30 mouse cellular contexts compared by ENCODE assay signal in genomic region chr12:80015938-80016337, GRCm38 (mm10).
DNase-seq lines count a peak whose midpoint lies in the region; ATAC-seq and TF ChIP-seq lines count a peak whose summit lies in the region.
"Had no signal": no experiment of that assay in that cellular context is flagged by ENCODE, and none has a peak within 500 bp of the region (broad histone marks: within the 10 kb centered on the region; RNA-seq: fewer than 3 reads in every experiment).

No protein-coding gene starts in this region.

- no peaks in the 10 kb centered on the region for H3K27me3 ChIP-seq in heart, embryonic 10.5 days (ENCODE audit: insufficient read depth, poor library complexity, severe bottlenecking)
- H3K27me3 ChIP-seq in lung, embryonic 15.5 days: no peaks in the 10 kb centered on the region
- no peaks in the 10 kb centered on the region for H3K27me3 ChIP-seq in intestine, embryonic 15.5 days (replicated peaks)
- no peaks in the 10 kb centered on the region for H3K27me3 ChIP-seq in intestine, postnatal 0 days (replicated peaks; ENCODE audit: control insufficient read depth, insufficient read depth, low read length)
- H3K27me3 ChIP-seq in thymus, adult 2 months (ENCODE audit: control insufficient read depth, insufficient read depth, low read length): no peaks in the 10 kb centered on the region
- H3K27me3 ChIP-seq: CH12.LX; embryonic facial prominence, embryonic 12.5 days; embryonic facial prominence, embryonic 15.5 days; forebrain, embryonic 12.5 days; Patski had no signal

- WGBS in heart, embryonic 10.5 days: 95% methylated on average over 1 of the region's 1 CpGs
- 90% methylated on average over 1 of the region's 1 CpGs for WGBS in lung, embryonic 15.5 days
- WGBS in intestine, embryonic 15.5 days: 77% methylated on average over 1 of the region's 1 CpGs
- WGBS in intestine, postnatal 0 days: 46% methylated on average over 1 of the region's 1 CpGs
- WGBS in thymus, adult 2 months: 92% methylated on average over 1 of the region's 1 CpGs

- H3K4me3 ChIP-seq in heart, embryonic 10.5 days: no peak overlapping the region
- no peak overlapping the region for H3K4me3 ChIP-seq in lung, embryonic 15.5 days
- H3K4me3 ChIP-seq in intestine, embryonic 15.5 days (replicated peaks): no peak overlapping the region
- H3K4me3 ChIP-seq in intestine, postnatal 0 days (ENCODE audit: low read depth, low read length): no peak overlapping the region
- no peak overlapping the region for H3K4me3 ChIP-seq in thymus, adult 2 months (ENCODE audit: control insufficient read depth, insufficient read depth, low read length)
- H3K4me3 ChIP-seq: embryonic facial prominence, embryonic 12.5 days; embryonic facial prominence, embryonic 15.5 days; erythroblast, embryonic 14.5 days; forebrain, embryonic 10.5 days; forebrain, embryonic 12.5 days had no signal

- TF ChIP-seq CTCF in intestine, postnatal 0 days (IDR thresholded peaks at IDR 0.05; ENCODE audit: low read depth): no peak
- no peak for TF ChIP-seq CTCF in thymus, adult 2 months (IDR thresholded peaks at IDR 0.05; ENCODE audit: borderline replicate concordance, control insufficient read depth, extremely low read depth, insufficient read depth, low read length, poor library complexity)

- no peak for DNase-seq in heart, embryonic 10.5 days (ENCODE audit: low spot score)
- DNase-seq in heart, postnatal 14 days: no peak
- DNase-seq in lung, postnatal 10 days: no peak
- DNase-seq in heart, postnatal 4 days: no peak
- no peak for DNase-seq in thymus, adult 2 months
- DNase-seq: adrenal gland, adult 8-10 months; adrenal gland, postnatal 14 days; adrenal gland, postnatal 36 days; B cell, adult 2 months; cerebellum, adult 11-12 months; cerebellum, adult 2 months; cerebellum, adult 9-10 months; cerebellum, postnatal 10 days; cerebellum, postnatal 25 days; embryo, embryonic 11 days had no signal

- no peaks in the 10 kb centered on the region for H3K9me3 ChIP-seq in heart, embryonic 10.5 days
- no peaks in the 10 kb centered on the region for H3K9me3 ChIP-seq in lung, embryonic 15.5 days
- no peaks in the 10 kb centered on the region for H3K9me3 ChIP-seq in intestine, embryonic 15.5 days
- H3K9me3 ChIP-seq in intestine, postnatal 0 days (ENCODE audit: control insufficient read depth): no peaks in the 10 kb centered on the region
- H3K9me3 ChIP-seq: embryonic facial prominence, embryonic 12.5 days; embryonic facial prominence, embryonic 15.5 days; forebrain, embryonic 10.5 days; forebrain, embryonic 12.5 days; G1E had no signal

- intact Hi-C loops in heart, postnatal 14 days (cut with DNase I): no loop called here

- H3K4me2 ChIP-seq in lung, embryonic 15.5 days: no peak overlapping the region
- H3K4me2 ChIP-seq in intestine, embryonic 15.5 days (replicated peaks): no peak overlapping the region
- no peak overlapping the region for H3K4me2 ChIP-seq in intestine, postnatal 0 days (replicated peaks; ENCODE audit: low read depth)
- H3K4me2 ChIP-seq: embryonic facial prominence, embryonic 12.5 days; embryonic facial prominence, embryonic 15.5 days; forebrain, embryonic 12.5 days had no signal

- no peak overlapping the region for H3K9ac ChIP-seq in lung, embryonic 15.5 days
- no peak overlapping the region for H3K9ac ChIP-seq in intestine, embryonic 15.5 days
- H3K9ac ChIP-seq in intestine, postnatal 0 days (ENCODE audit: low read depth, low read length): no peak overlapping the region
- H3K9ac ChIP-seq: embryonic facial prominence, embryonic 12.5 days; embryonic facial prominence, embryonic 15.5 days; forebrain, embryonic 12.5 days had no signal

- ATAC-seq in lung, embryonic 15.5 days (ENCODE audit: borderline replicate concordance, extremely low read depth, low FRiP score, low TSS enrichment): no peak
- peak; percentile 60 for ATAC-seq in intestine, embryonic 15.5 days
- ATAC-seq in intestine, postnatal 0 days: peak; percentile 64
- ATAC-seq: activated CD4-positive, CD25-positive, alpha-beta regulatory T cell, adult 4 months; CD4-positive, CD25-positive, alpha-beta regulatory T cell, adult 4 months; forebrain, embryonic 14.5 days; forebrain, embryonic 16.5 days; Patski had no signal

- no peaks in the 10 kb centered on the region for H3K36me3 ChIP-seq in heart, embryonic 10.5 days
- no peaks in the 10 kb centered on the region for H3K36me3 ChIP-seq in lung, embryonic 15.5 days
- H3K36me3 ChIP-seq in intestine, embryonic 15.5 days: no peaks in the 10 kb centered on the region
- H3K36me3 ChIP-seq in intestine, postnatal 0 days (ENCODE audit: control insufficient read depth, insufficient read depth): no peaks in the 10 kb centered on the region
- H3K36me3 ChIP-seq in thymus, adult 2 months (ENCODE audit: control insufficient read depth, insufficient read depth, low read length): no peaks in the 10 kb centered on the region
- H3K36me3 ChIP-seq: embryonic facial prominence, embryonic 12.5 days; embryonic facial prominence, embryonic 15.5 days; forebrain, embryonic 10.5 days; forebrain, embryonic 12.5 days; G1E had no signal

- peaks cover 71% of the 10 kb centered on the region for H3K4me1 ChIP-seq in heart, embryonic 10.5 days
- H3K4me1 ChIP-seq in lung, embryonic 15.5 days: peaks cover 74% of the 10 kb centered on the region
- H3K4me1 ChIP-seq in intestine, embryonic 15.5 days (replicated peaks): peaks cover 11% of the 10 kb centered on the region
- H3K4me1 ChIP-seq in intestine, postnatal 0 days (replicated peaks; ENCODE audit: control insufficient read depth, insufficient read depth, low read length): 0 out of 2 replicates have a peak, but pooled peaks cover 8% of the 10 kb centered on the region
- H3K4me1 ChIP-seq in thymus, adult 2 months (replicated peaks; ENCODE audit: control insufficient read depth, insufficient read depth, low read length): peaks cover 14% of the 10 kb centered on the region

- H3K27ac ChIP-seq in heart, embryonic 10.5 days: 0 out of 2 replicates have a peak overlapping the region, but pooled peaks have one; percentile 22
- H3K27ac ChIP-seq in lung, embryonic 15.5 days: 0 out of 2 replicates have a peak overlapping the region, but pooled peaks have one; percentile 3
- no peak overlapping the region for H3K27ac ChIP-seq in intestine, embryonic 15.5 days
- no peak overlapping the region for H3K27ac ChIP-seq in intestine, postnatal 0 days (ENCODE audit: low read depth, low read length)
- H3K27ac ChIP-seq in thymus, adult 2 months (ENCODE audit: control insufficient read depth, insufficient read depth, low read length): no peak overlapping the region
- H3K27ac ChIP-seq: embryonic facial prominence, embryonic 12.5 days; forebrain, embryonic 10.5 days; forebrain, embryonic 12.5 days had no signal

- TF ChIP-seq POLR2A in thymus, adult 2 months (IDR thresholded peaks at IDR 0.05; ENCODE audit: control insufficient read depth, extremely low read depth, insufficient read depth, low read length, poor library complexity): no peak

Comparison
In these comparisons a context has a peak if more than half of its experiments do, and no peak if none do; other contexts are left out.
1. H3K27ac ChIP-seq: peak in heart, embryonic 10.5 days (single experiment) and lung, embryonic 15.5 days (single experiment); none in intestine, embryonic 15.5 days (single experiment), intestine, postnatal 0 days (single experiment) and thymus, adult 2 months (single experiment).